Mouse (Mus musculus) liver, embryonic 16.5 days (tissue): ENCODE results near the gene Ets1. TPM values are rescaled to one million over a fixed set of nuclear protein-coding genes. Genes with fewer than 3 reads are reported as not detected.

Experiments
- ATAC-seq: fragments of 200-750 bp; cut with Nextera tagmentation; 2 replicates; pipeline ENCODE4 v1.8.0; 2017; ENCODE audit warnings: low read depth, mild to moderate bottlenecking, moderate number of reproducible peaks, moderate library complexity
- H3K27ac ChIP-seq: fragments of 300-500 bp; sonication (generic); 2 replicates; pipeline ENCODE4 v1.5.1; 2014; ENCODE audit warnings: mild to moderate bottlenecking, low read length
- H3K27me3 ChIP-seq: fragments of 300-500 bp; sonication (generic); 2 replicates; pipeline ENCODE4 v1.6.1; 2014; ENCODE audit warnings: low read depth, low read length, mixed read lengths; ENCODE audit not compliant: control insufficient read depth, insufficient read depth
- H3K36me3 ChIP-seq: fragments of 300-500 bp; sonication (generic); 2 replicates; pipeline ENCODE4 v1.6.1; 2014; ENCODE audit warnings: mild to moderate bottlenecking; ENCODE audit not compliant: control insufficient read depth, insufficient read depth
- H3K4me1 ChIP-seq: fragments of 300-500 bp; sonication (generic); 2 replicates; pipeline ENCODE4 v1.6.1; 2014; ENCODE audit warnings: low read depth, low read length, mixed read lengths; ENCODE audit not compliant: control insufficient read depth
- H3K4me2 ChIP-seq: fragments of 300-500 bp; sonication (generic); 2 replicates; pipeline ENCODE4 v1.6.1; 2014; ENCODE audit warnings: low read depth, low read length, mixed read lengths
- H3K4me3 ChIP-seq: fragments of 300-500 bp; sonication (generic); 2 replicates; pipeline ENCODE4 v1.5.1; 2014; ENCODE audit warnings: low read depth, mild to moderate bottlenecking, low read length
- H3K9ac ChIP-seq: fragments of 300-500 bp; sonication (generic); 2 replicates; pipeline ENCODE4 v1.6.1; 2014; ENCODE audit warnings: low read depth, low read length
- H3K9me3 ChIP-seq: fragments of 300-500 bp; sonication (generic); replicated peaks from 2 replicates; pipeline ENCODE4 v1.6.1; 2016; ENCODE audit warnings: low read length; ENCODE audit not compliant: control insufficient read depth
- WGBS: fragments of 180-500 bp; shearing (Covaris S2); extraction: QIAGEN DNeasy Blood & Tissue Kit; methylation state at CpG from one replicate; pipeline ENCODE4 v1.1.7; 2014; ENCODE audit not compliant: insufficient replicate concordance; 5-methylcytosine and 5-hydroxymethylcytosine counted together
- polyA plus RNA-seq: library from polyadenylated mRNA; unstranded; fragments of >200 nt; fragmentation: Nextera tagmentation; extraction: Ambion mirVana; gene quantifications from 2 replicates; pipeline ENCODE4 v1.2.1, GENCODE M21; 2015

The Ets1 gene
- polyA plus RNA-seq, 1 experiment from 2014 or later = 15.9 TPM

GRCm38 (mm10) chr9:32652112-32652511 is 16.1 kb downstream of the Ets1 start:
- WGBS = 73% methylated on average over 10 of the region's 10 CpGs
- Histone ChIP-seq H3K4me2 (no peak overlapping the region), H3K27ac (no peak overlapping the region), H3K27me3 (no peaks in the 10 kb centered on the region), H3K9ac (no peak overlapping the region), H3K4me3 (no peak overlapping the region), H3K9me3 (no peaks in the 10 kb centered on the region), H3K4me1 (no peaks in the 10 kb centered on the region), H3K36me3 (no peaks in the 10 kb centered on the region)
- ATAC-seq = no peak

- 0 out of 2 replicates have a peak, but pooled peaks have one; percentile 35 for ATAC-seq
- 61% methylated on average over 1 of the region's 1 CpGs for WGBS
- H3K9ac ChIP-seq = no peak overlapping the region
- no peak overlapping the region for H3K27ac ChIP-seq
- no peaks in the 10 kb centered on the region for H3K4me1 ChIP-seq
- H3K9me3 ChIP-seq = no peaks in the 10 kb centered on the region
- no peaks in the 10 kb centered on the region for H3K36me3 ChIP-seq
- no peak overlapping the region for H3K4me2 ChIP-seq
- H3K4me3 ChIP-seq = no peak overlapping the region
- H3K27me3 ChIP-seq = no peaks in the 10 kb centered on the region
Measured at GRCm38 (mm10) chr9:32654305-32654704, 18.3 kb downstream of the Ets1 start.

GRCm38 (mm10) chr9:32656351-32656844 is 20.4 kb downstream of the Ets1 start:
- Histone ChIP-seq H3K9ac (no peak overlapping the region), H3K4me3 (no peak overlapping the region), H3K36me3 (no peaks in the 10 kb centered on the region), H3K27ac (peak overlapping the region; percentile 34; the same call in 1 of the 2 replicates), H3K9me3 (no peaks in the 10 kb centered on the region), H3K4me1 (no peaks in the 10 kb centered on the region), H3K4me2 (no peak overlapping the region), H3K27me3 (no peaks in the 10 kb centered on the region)
- 55% methylated on average over 5 of the region's 5 CpGs for WGBS
- ATAC-seq = no peak

GRCm38 (mm10) chr9:32657124-32657523 is 21.1 kb downstream of the Ets1 start:
- 57% methylated on average over 2 of the region's 2 CpGs for WGBS
- Histone ChIP-seq H3K27ac (peak overlapping the region; percentile 34), H3K36me3 (no peaks in the 10 kb centered on the region), H3K9me3 (no peaks in the 10 kb centered on the region), H3K9ac (no peak overlapping the region), H3K4me2 (no peak overlapping the region), H3K4me1 (no peaks in the 10 kb centered on the region), H3K27me3 (no peaks in the 10 kb centered on the region), H3K4me3 (no peak overlapping the region)
- ATAC-seq = peak; percentile 43

GRCm38 (mm10) chr9:32660406-32660960 is 24.5 kb downstream of the Ets1 start:
- H3K27me3 ChIP-seq = no peaks in the 10 kb centered on the region
- H3K27ac ChIP-seq = no peak overlapping the region
- no peaks in the 10 kb centered on the region for H3K4me1 ChIP-seq
- H3K4me2 ChIP-seq = no peak overlapping the region
- no peak overlapping the region for H3K9ac ChIP-seq
- H3K36me3 ChIP-seq = no peaks in the 10 kb centered on the region
- H3K9me3 ChIP-seq = no peaks in the 10 kb centered on the region
- no peak overlapping the region for H3K4me3 ChIP-seq
- WGBS = 75% methylated on average over 2 of the region's 2 CpGs
- no peak for ATAC-seq

- 61% methylated on average over 8 of the region's 8 CpGs for WGBS
- H3K9ac ChIP-seq = no peak overlapping the region
- H3K27ac ChIP-seq = no peak overlapping the region
- H3K4me3 ChIP-seq = no peak overlapping the region
- H3K4me1 ChIP-seq = no peaks in the 10 kb centered on the region
- H3K4me2 ChIP-seq = no peak overlapping the region
- no peaks in the 10 kb centered on the region for H3K9me3 ChIP-seq
- H3K27me3 ChIP-seq = no peaks in the 10 kb centered on the region
- no peak for ATAC-seq
- no peaks in the 10 kb centered on the region for H3K36me3 ChIP-seq
Measured at GRCm38 (mm10) chr9:32661071-32661470, 25.1 kb downstream of the Ets1 start.

- no peak for ATAC-seq
- Histone ChIP-seq H3K4me2 (no peak overlapping the region), H3K27ac (no peak overlapping the region), H3K27me3 (no peaks in the 10 kb centered on the region), H3K4me1 (no peaks in the 10 kb centered on the region), H3K36me3 (no peaks in the 10 kb centered on the region), H3K9me3 (no peaks in the 10 kb centered on the region), H3K9ac (no peak overlapping the region), H3K4me3 (no peak overlapping the region)
- 36% methylated on average over 4 of the region's 4 CpGs for WGBS
Measured at GRCm38 (mm10) chr9:32661561-32661960, 25.5 kb downstream of the Ets1 start.

- Histone ChIP-seq H3K4me3 (no peak overlapping the region), H3K4me1 (peaks cover 3% of the 10 kb centered on the region), H3K4me2 (no peak overlapping the region), H3K27me3 (peaks cover 6% of the 10 kb centered on the region), H3K27ac (no peak overlapping the region), H3K9ac (no peak overlapping the region), H3K9me3 (no peaks in the 10 kb centered on the region), H3K36me3 (no peaks in the 10 kb centered on the region)
- 47% methylated on average over 11 of the region's 11 CpGs for WGBS
- no peak for ATAC-seq
Measured at GRCm38 (mm10) chr9:32666611-32667517, 30.8 kb downstream of the Ets1 start.

GRCm38 (mm10) chr9:32667518-32667908 is 31.5 kb downstream of the Ets1 start:
- 51% methylated on average over 7 of the region's 7 CpGs for WGBS
- no peak for ATAC-seq
- Histone ChIP-seq H3K9me3 (no peaks in the 10 kb centered on the region), H3K9ac (no peak overlapping the region), H3K4me3 (no peak overlapping the region), H3K27me3 (peaks cover 13% of the 10 kb centered on the region), H3K27ac (no peak overlapping the region), H3K4me1 (peaks cover 3% of the 10 kb centered on the region), H3K36me3 (no peaks in the 10 kb centered on the region), H3K4me2 (0 out of 2 replicates have a peak overlapping the region, but pooled peaks have one; percentile 7)
